Mouse (Mus musculus) C2C12 (cell line): ENCODE measurements around the gene Eif2ak4. TPM values are rescaled to one million over a fixed set of nuclear protein-coding genes. Genes with fewer than 3 reads are reported as not detected.

ENCODE experiments used
- H3K27me3 ChIP-seq: one replicate; pipeline ENCODE4 v1.6.1; 2011; ENCODE audit not compliant: control insufficient read depth, insufficient read depth, insufficient read length
- H3K36me3 ChIP-seq: one replicate; pipeline ENCODE4 v1.6.1; 2011; ENCODE audit not compliant: control insufficient read depth, insufficient read depth
- H3K4me3 ChIP-seq: one replicate; pipeline ENCODE4 v1.5.1; 2011; ENCODE audit warnings: mild to moderate bottlenecking, control low read depth; ENCODE audit not compliant: poor library complexity, insufficient read depth, severe bottlenecking
- H3K79me2 ChIP-seq: one replicate; pipeline ENCODE4 v1.6.1; 2011; ENCODE audit not compliant: control insufficient read depth, insufficient read depth
- H3K79me3 ChIP-seq: one replicate; pipeline ENCODE4 v1.6.1; 2011; ENCODE audit warnings: low read depth, control low read depth
- H3ac ChIP-seq: one replicate; pipeline ENCODE3; 2011; ENCODE audit warnings: low read depth; ENCODE audit not compliant: control insufficient read depth, insufficient read length
- CEBPB ChIP-seq: IDR thresholded peaks from one replicate; pipeline ENCODE4 v1.6.1; 2011; ENCODE audit warnings: low read depth, mild to moderate bottlenecking, control low read depth, moderate library complexity
- CTCF ChIP-seq: IDR thresholded peaks from one replicate; pipeline ENCODE4 v1.5.1; 2011; ENCODE audit not compliant: control insufficient read depth, insufficient read depth, insufficient read length
- FOSL1 ChIP-seq: IDR thresholded peaks from one replicate; pipeline ENCODE4 v1.8.0; 2011; ENCODE audit warnings: mild to moderate bottlenecking, low read length; ENCODE audit not compliant: poor library complexity, insufficient read depth, severe bottlenecking
- MAX ChIP-seq: IDR thresholded peaks from one replicate; pipeline ENCODE4 v1.6.1; 2011; ENCODE audit warnings: mild to moderate bottlenecking, control low read depth
- MYOD1 ChIP-seq: IDR thresholded peaks from one replicate; pipeline ENCODE4 v1.6.1; 2011; ENCODE audit warnings: low read depth; ENCODE audit not compliant: control insufficient read depth, insufficient read length
- MYOG ChIP-seq: IDR thresholded peaks from one replicate; pipeline ENCODE4 v1.6.1; 2011; ENCODE audit not compliant: control insufficient read depth, insufficient read length; ENCODE audit errors: extremely low read depth
- USF1 ChIP-seq: IDR thresholded peaks from one replicate; pipeline ENCODE4 v1.6.1; 2011; ENCODE audit warnings: low read depth, mild to moderate bottlenecking, control low read depth, moderate library complexity
- polyA plus RNA-seq: library from polyadenylated mRNA; unstranded; fragments of >200 nt; fragmentation: generic; extraction: Trizol; gene quantifications from one replicate; pipeline ENCODE4 v1.2.1, GENCODE M21; 2012; ENCODE audit warnings: missing spikeins

Gene Eif2ak4
- polyA plus RNA-seq, 1 experiment = 6.6 TPM

GRCm38 (mm10) chr2:118495024-118495423 lies 106.6 kb downstream of the Eif2ak4 start:
- Histone ChIP-seq H3K36me3 (no peaks in the 10 kb centered on the region), H3K27me3 (no peaks in the 10 kb centered on the region)
- TF ChIP-seq CTCF (no peak), MYOG (no peak), MAX (no peak), USF1 (no peak), MYOD1 (no peak), FOSL1 (no peak), CEBPB (no peak)

GRCm38 (mm10) chr2:118497890-118498289 lies 109.5 kb downstream of the Eif2ak4 start:
- TF ChIP-seq CTCF (no peak), USF1 (no peak), MYOG (no peak), MYOD1 (no peak), CEBPB (no peak), MAX (no peak), FOSL1 (no peak)
- Histone ChIP-seq H3K27me3 (no peaks in the 10 kb centered on the region), H3K36me3 (no peaks in the 10 kb centered on the region), H3ac (no peak overlapping the region), H3K79me2 (no peaks in the 10 kb centered on the region), H3K4me3 (no peak overlapping the region), H3K79me3 (no peaks in the 10 kb centered on the region)

More at GRCm38 (mm10) chr2:118495024-118495423, 106.6 kb downstream of the Eif2ak4 start:
- Histone ChIP-seq H3ac (no peak overlapping the region), H3K79me3 (no peaks in the 10 kb centered on the region), H3K4me3 (no peak overlapping the region), H3K79me2 (no peaks in the 10 kb centered on the region)

GRCm38 (mm10) chr2:118498476-118498875 lies 110.1 kb downstream of the Eif2ak4 start:
- no peak for TF ChIP-seq MYOD1
- no peak for TF ChIP-seq CTCF
- no peak for TF ChIP-seq FOSL1
- TF ChIP-seq MYOG = no peak
- no peak for TF ChIP-seq CEBPB
- no peak for TF ChIP-seq MAX
- TF ChIP-seq USF1 = no peak
- Histone ChIP-seq H3K4me3 (no peak overlapping the region), H3K36me3 (no peaks in the 10 kb centered on the region), H3K27me3 (no peaks in the 10 kb centered on the region), H3K79me3 (no peaks in the 10 kb centered on the region), H3K79me2 (no peaks in the 10 kb centered on the region), H3ac (no peak overlapping the region)

GRCm38 (mm10) chr2:118499135-118499961 lies 110.9 kb downstream of the Eif2ak4 start:
- Histone ChIP-seq H3ac (no peak overlapping the region), H3K79me3 (no peaks in the 10 kb centered on the region), H3K79me2 (no peaks in the 10 kb centered on the region), H3K27me3 (no peaks in the 10 kb centered on the region), H3K36me3 (no peaks in the 10 kb centered on the region), H3K4me3 (no peak overlapping the region)
- no peak for TF ChIP-seq CTCF
- no peak for TF ChIP-seq FOSL1
- TF ChIP-seq CEBPB = no peak
- TF ChIP-seq MYOG = no peak
- TF ChIP-seq MYOD1 = no peak
- TF ChIP-seq MAX = no peak

GRCm38 (mm10) chr2:118500191-118500590 lies 111.8 kb downstream of the Eif2ak4 start:
- no peak overlapping the region for H3ac ChIP-seq
- H3K27me3 ChIP-seq = no peaks in the 10 kb centered on the region
- no peak overlapping the region for H3K4me3 ChIP-seq
- no peaks in the 10 kb centered on the region for H3K79me2 ChIP-seq
- TF ChIP-seq MYOD1 (no peak), MAX (no peak), FOSL1 (no peak), USF1 (no peak), CTCF (no peak), MYOG (no peak), CEBPB (no peak)
- no peaks in the 10 kb centered on the region for H3K79me3 ChIP-seq
- H3K36me3 ChIP-seq = no peaks in the 10 kb centered on the region

- H3ac ChIP-seq = no peak overlapping the region
- no peaks in the 10 kb centered on the region for H3K79me3 ChIP-seq
- no peaks in the 10 kb centered on the region for H3K79me2 ChIP-seq
- no peak for TF ChIP-seq CEBPB
- TF ChIP-seq CTCF = no peak
- TF ChIP-seq FOSL1 = no peak
- no peak for TF ChIP-seq MYOG
- no peak for TF ChIP-seq USF1
- TF ChIP-seq MAX = no peak
- no peak for TF ChIP-seq MYOD1
- no peaks in the 10 kb centered on the region for H3K36me3 ChIP-seq
- H3K27me3 ChIP-seq = no peaks in the 10 kb centered on the region
- no peak overlapping the region for H3K4me3 ChIP-seq
These were observed 118.7 kb downstream of the Eif2ak4 start for GRCm38 (mm10) chr2:118507126-118507525.
